Mouse (Mus musculus): ENCODE measurements around the gene Ankrd13d.

DNA sequence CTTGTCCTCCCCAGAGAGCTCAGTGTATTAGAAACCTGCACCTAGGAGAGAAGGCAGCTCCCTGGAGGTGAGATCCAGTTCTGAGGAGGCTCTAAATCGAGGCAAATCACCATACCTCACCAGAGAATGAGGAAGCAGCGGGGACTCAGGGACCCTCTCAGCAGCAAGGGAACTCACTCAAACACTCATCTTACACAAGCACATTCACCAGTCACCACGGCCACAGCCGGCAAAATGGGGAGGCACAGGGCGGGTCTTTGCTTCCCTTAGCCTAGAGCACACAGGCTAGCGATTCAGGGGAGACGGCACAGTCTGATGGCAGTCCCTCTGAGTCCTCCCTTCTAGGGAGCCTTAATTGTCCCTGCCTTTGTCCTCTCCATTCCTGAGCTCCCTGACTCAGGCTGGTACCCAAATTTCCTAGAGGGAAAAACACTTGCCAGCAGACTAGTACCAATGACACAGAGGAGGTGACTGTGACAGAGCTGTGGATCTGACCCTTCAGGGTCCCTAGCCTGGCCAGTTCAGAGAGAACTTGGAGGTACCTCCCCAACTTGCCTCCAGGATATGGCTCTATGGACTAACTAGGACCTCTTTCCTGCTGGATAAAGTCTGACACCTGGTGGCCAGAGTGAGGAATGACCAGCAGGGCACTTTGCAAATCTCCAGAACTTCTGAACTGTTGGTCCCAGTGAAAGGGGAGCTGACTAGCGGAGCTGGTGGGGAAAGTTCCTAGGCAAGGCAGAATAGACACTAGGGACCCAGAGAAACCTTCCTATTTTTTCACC, 54.9 kb downstream of the Ankrd13d start:
- TF ChIP-seq CTCF (IDR thresholded peaks at IDR 0.05 in 2 of 3, conservative IDR thresholded peaks at IDR 0.05 in 1 of 3; ENCODE audit: control insufficient read depth in 1 of 3, insufficient read depth in 1 of 3, low read depth in 2 of 3, low read length in 3 of 3, poor library complexity in 1 of 3, severe bottlenecking in 1 of 3) (peak; percentile 88 to 98 (median 98)), GATA1 (IDR thresholded peaks at IDR 0.05; ENCODE audit: low read depth, low read length) (no peak), RCOR1 (IDR thresholded peaks at IDR 0.05; ENCODE audit: low read depth, low read length) (no peak), E2F4 (IDR thresholded peaks at IDR 0.05; ENCODE audit: borderline replicate concordance, low read depth, low read length) (no peak), BHLHE40 (IDR thresholded peaks at IDR 0.05; ENCODE audit: borderline replicate concordance, low read depth, low read length) (no peak), POLR2A (IDR thresholded peaks at IDR 0.05; ENCODE audit: control insufficient read depth in 1 of 2, insufficient read depth in 1 of 2, low read depth in 1 of 2, low read length in 2 of 2, poor library complexity in 1 of 2) (no peak), MAX (IDR thresholded peaks at IDR 0.05; ENCODE audit: low read length) (no peak), EP300 (IDR thresholded peaks at IDR 0.05; ENCODE audit: low read depth in 1 of 2, low read length in 2 of 2) (0 out of 4 replicates have a peak, but pooled peaks of 1 of the 2 experiments have one; percentile 19), USF2 (IDR thresholded peaks at IDR 0.05; ENCODE audit: borderline replicate concordance in 1 of 2, insufficient read depth in 1 of 2, low read depth in 1 of 2, low read length in 2 of 2) (no peak), HCFC1 (IDR thresholded peaks at IDR 0.05; ENCODE audit: low read depth, low read length) (0 out of 2 replicates have a peak, but pooled peaks have one; percentile 38), MXI1 (IDR thresholded peaks at IDR 0.05; ENCODE audit: low read depth, low read length) (peak; percentile 55; the same call in 1 of the 2 replicates), CHD2 (IDR thresholded peaks at IDR 0.05; ENCODE audit: low read length) (no peak)
